Mouse (Mus musculus): ENCODE measurements around the gene Stxbp2.
"Not testable (repeated sequence)": the region's sequence is repeated elsewhere in the genome, so short reads cannot be mapped to it uniquely, and the experiment has no call there.

Stxbp2 gene

DNA sequence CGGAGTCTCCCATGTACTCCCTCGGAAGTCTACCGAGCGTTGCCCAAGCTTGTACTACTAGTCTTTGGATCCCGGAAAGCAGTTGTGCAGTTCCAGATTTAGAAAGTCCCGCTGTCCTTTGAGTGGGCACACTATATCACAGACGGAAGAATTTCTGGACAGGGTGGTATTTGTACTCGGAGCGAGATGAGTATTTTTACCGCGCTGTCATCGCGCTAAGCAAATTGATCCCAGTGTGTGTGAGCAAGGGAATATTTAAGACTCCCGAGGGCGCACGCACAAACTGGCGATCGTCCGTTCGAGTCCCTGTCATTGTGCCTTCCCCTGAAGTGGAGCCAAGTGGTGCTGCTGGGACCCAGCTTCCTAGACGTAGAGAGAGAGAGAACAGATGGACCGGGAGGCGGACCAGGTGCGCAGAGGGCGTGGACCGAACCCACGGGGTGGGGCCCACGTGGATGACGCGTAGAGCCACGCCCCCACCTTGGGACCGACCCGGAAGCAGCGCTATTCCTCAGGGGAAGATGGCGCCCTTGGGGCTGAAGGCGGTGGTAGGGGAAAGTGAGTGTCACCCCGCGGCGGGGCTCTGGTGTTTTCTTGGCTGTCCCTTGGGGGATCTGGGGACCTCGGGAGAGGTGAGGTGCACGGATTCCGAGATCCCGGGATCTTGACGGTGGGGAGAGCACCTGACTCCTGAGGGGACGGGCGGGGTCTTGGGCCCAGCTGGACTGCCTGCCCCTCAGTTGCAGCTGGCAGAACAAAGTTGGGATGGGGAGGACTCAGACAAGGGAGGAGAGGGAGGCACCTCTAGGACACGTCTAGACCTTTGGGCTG is at the start of gene Stxbp2:
Gene Stxbp2 (plus strand): TSS at position 309 of the 831 bp plus-strand sequence.
- in situ Hi-C loops (cut with MboI; ENCODE audit: low pct_unique_long_range_greater_than_20kb in 1 of 2, low sequenced_read_pairs in 2 of 2, unreplicated experiment in 1 of 2): no loop called here

DNA sequence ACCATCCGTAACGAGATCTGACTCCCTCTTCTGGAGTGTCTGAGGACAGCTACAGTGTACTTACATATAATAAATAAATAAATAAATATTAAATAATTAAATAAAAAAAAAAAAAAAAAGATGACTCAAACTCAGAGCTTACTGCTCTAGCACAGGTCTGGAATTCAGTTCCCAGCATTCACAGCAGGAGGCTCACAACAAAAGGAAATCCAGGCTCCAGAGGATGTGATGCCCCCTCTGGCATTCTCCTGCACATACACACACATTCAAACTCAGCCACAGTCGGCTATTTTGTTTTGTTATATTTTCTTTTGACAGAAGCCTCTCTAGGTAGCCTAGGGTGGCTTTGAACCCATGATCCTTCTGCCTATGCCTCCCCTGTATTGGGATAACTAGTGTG is 48.8 kb upstream of the Stxbp2 start:
- in situ Hi-C loops (cut with MboI; ENCODE audit: low pct_unique_long_range_greater_than_20kb in 1 of 2, low sequenced_read_pairs in 2 of 2, unreplicated experiment in 1 of 2): not testable (repeated sequence)

DNA sequence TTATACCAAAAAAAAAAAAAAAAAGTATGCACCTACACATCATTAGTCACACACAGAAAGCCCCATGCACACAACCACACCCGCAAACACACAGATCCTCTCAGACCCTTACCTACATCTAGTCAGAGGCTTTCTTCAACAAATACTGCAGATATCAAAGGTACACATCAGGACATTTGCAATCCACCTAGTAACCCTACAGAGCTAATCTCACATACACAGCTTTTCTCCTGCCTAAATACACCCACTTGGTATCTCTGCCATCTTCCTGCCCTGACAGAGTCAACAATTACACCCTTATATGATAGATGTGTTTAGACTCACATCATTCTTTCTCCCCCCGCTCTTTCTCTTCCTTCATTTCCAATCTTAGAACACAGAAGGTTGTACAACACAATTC is 44.3 kb upstream of the Stxbp2 start:
- in situ Hi-C loops (cut with MboI; ENCODE audit: low pct_unique_long_range_greater_than_20kb in 1 of 2, low sequenced_read_pairs in 2 of 2, unreplicated experiment in 1 of 2): no loop called here

DNA sequence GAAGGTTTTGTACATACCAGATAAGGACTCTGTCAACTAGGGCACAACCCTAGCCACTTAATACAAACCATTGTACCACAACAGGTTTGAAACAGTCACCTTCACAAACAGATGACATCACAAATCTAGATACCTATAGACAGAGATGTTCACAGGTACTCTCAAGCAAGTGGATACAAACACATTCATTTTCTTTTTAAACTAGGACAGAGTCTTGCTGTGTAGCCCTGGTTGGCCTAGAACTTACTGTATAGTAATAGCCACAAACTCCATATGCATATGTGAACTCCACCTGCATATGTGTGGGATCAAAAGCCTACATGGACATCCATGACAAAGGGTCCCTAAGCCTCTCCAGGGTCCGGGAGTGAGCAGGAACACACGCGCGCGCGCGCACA is 43.8 kb upstream of the Stxbp2 start, which contains the start of gene Camsap3:
Gene Camsap3 (plus strand): TSS at position 301 of the 398 bp plus-strand sequence.
- in situ Hi-C loops (cut with MboI; ENCODE audit: low pct_unique_long_range_greater_than_20kb in 1 of 2, low sequenced_read_pairs in 2 of 2, unreplicated experiment in 1 of 2): no loop called here

DNA sequence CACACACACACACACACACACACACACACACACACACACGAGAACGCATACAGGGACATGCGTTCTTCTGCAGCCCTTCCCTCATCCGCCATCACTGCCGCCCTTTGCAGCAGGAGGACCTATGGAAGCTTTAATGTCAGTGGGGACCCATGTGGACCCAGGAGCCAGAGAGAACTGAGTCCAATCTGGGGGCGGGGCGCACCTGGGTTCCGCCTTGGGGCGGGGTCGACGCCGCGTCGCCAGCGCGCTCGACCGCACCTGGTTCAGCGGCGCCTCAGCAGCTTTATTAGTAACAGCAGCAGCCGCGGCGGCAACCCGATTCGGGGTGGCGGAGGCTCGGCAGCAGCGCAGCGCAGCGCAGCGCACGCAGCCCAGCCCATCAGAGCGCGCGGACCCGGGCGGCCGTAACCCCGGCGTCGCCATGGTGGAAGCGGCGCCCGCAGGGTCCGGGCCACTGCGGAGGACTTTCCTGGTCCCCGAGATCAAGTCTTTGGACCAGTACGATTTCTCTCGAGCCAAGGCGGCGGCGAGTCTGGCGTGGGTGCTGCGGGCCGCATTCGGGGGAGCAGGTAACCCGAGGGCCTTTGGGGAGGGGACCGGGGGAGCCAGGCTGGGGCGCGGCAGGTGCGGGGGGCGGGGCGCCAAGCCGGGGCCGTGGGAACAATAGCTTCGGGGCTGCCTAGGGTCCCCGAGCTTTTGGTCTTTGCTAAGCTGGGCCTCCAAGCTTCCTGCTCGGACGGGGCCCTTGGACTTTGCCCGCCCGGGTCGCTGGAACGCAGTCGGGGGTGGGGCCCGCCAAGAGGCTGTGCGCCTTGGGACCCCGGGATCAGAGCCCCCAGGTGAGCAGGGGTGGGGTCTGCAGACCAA is 43.1 kb upstream of the Stxbp2 start:
- in situ Hi-C loops (cut with MboI; ENCODE audit: low pct_unique_long_range_greater_than_20kb in 1 of 2, low sequenced_read_pairs in 2 of 2, unreplicated experiment in 1 of 2): no loop called here

DNA sequence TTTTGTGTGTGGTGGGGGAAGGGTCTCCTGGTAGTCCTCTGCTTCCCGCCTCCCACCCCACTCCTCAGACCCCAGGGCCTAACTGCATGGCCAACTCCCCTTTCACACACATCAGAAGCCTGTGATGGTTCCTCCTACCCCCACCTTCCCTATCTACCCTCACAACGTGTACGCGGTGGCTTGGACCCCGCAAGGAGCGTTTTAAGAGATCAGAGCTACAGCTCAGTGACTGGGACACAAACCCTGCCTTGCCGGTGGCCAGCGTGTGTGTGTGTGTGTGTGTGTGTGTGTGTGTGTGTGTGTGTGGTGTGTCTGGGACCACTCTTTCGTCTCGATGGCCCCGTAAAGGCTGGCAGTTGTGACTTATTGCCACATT is 42.5 kb upstream of the Stxbp2 start:
- in situ Hi-C loops (cut with MboI; ENCODE audit: low pct_unique_long_range_greater_than_20kb in 1 of 2, low sequenced_read_pairs in 2 of 2, unreplicated experiment in 1 of 2): no loop called here

DNA sequence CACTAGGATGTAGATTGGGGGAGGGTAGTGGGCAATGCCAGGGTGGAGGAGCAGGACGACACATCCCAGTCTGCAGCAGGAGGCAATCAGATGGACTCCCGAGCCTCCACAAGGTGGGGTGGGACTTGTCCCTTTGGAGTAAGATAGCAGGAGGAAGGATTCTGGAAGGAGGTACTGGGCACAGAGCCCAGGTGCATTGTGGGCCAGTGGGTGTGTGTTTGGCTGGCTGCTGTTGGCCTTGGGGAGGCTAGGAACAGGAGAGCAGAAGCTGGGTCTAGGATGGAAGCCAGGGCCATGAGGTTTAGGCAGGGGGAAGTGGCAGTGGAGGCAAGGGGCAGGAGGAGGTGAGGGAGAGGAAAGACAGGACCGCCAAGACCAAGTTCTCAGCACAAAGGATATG is 37.3 kb upstream of the Stxbp2 start:
- in situ Hi-C loops (cut with MboI; ENCODE audit: low pct_unique_long_range_greater_than_20kb in 1 of 2, low sequenced_read_pairs in 2 of 2, unreplicated experiment in 1 of 2): no loop called here

DNA sequence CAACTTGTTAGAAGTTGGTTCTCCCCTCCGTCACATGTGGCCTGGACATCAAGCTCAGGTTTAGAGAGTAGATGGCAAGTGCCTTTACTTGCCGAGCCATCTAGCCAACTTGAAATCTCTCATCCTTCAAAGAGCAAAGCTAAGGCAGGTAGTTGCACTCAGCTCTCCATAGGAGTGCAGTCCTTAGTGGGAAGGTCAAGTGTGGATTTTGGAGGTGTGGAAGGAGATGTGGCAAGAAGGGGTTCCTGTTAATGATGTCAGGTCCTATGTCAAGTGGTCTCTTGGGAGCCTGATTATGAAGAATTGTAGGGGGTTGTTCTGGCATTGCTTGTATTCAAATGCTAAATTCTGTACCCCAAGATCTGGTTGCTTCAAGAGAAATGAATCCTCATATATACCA is 36.3 kb upstream of the Stxbp2 start:
- in situ Hi-C loops (cut with MboI; ENCODE audit: low pct_unique_long_range_greater_than_20kb in 1 of 2, low sequenced_read_pairs in 2 of 2, unreplicated experiment in 1 of 2): no loop called here

DNA sequence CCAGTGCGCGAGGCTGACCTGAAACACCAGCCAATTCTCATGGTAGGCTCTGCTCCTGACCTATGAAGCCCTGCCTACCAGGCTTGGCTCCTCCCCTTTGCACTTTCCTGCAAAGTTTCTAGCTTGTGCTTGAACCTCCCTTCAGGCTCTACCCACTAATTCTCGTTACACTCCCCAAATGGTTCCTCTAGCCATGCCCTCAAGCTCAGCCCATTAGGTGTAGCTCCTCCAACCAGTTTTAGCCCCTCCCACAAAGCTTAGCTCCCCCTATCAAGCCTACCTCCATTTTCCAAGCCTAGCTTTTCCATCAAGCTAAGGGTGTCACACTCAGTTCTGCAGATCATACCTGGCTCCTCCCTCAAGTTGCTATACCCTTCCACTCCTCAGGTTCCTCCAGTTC is 32.7 kb upstream of the Stxbp2 start:
- in situ Hi-C loops (cut with MboI; ENCODE audit: low pct_unique_long_range_greater_than_20kb in 1 of 2, low sequenced_read_pairs in 2 of 2, unreplicated experiment in 1 of 2): no loop called here

DNA sequence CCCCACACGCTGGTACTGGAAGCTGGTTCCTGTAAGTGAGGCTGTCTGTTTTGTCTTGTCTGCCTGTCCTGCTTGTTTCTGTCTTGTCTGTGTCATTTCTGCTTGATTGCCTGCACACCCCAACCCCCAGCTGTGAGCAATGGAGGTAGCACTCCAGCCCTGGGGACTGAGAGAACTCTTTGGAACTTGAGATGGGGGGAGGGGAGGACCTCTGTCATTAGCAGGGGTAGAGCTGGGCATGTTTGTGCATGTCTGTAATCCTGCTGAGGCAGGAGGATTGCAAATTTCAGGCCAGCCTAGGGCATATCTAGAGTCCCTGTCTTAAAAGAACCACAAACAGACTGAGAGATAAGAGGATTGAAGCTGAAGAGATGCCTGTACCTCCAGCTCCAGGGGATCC is 31.5 kb upstream of the Stxbp2 start:
- in situ Hi-C loops (cut with MboI; ENCODE audit: low pct_unique_long_range_greater_than_20kb in 1 of 2, low sequenced_read_pairs in 2 of 2, unreplicated experiment in 1 of 2): no loop called here

DNA sequence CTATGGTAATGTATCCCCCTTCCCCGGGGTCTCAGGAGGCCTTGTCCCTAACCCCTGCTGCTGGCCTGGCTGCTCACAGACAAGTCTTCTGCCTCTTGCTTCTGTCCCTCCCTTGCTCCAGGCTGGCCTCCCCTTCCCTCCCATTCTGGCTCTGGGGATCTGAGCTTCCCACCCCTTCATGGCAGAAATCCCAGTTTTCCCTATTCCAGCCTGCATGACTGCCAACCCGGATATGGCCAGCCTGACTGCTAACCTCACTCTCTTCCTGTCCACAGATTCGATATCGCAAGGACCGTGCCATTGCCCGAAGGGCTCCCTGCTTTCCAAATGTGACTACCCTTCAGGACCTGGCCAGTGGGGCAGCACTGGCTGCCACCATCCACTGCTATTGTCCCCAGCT is 30.4 kb upstream of the Stxbp2 start:
- in situ Hi-C loops (cut with MboI; ENCODE audit: low pct_unique_long_range_greater_than_20kb in 1 of 2, low sequenced_read_pairs in 2 of 2, unreplicated experiment in 1 of 2): no loop called here

DNA sequence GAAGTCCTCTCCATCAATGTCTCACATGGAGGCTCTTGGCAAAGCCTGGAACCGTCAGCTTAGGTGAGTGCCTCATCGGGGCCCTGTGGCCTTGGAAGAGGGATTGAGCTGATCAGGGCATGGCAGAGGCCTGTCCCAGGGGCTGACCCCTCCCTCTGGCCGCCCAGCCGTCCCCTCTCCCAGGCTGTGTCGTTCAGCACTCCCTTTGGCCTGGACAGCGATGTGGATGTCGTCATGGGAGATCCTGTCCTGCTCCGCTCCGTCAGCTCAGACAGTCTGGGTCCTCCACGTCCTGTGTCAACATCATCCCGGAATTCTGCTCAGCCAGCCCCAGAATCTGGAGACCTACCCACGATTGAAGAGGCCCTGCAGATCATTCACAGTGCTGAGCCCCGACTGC is 27.3 kb upstream of the Stxbp2 start:
- in situ Hi-C loops (cut with MboI; ENCODE audit: low pct_unique_long_range_greater_than_20kb in 1 of 2, low sequenced_read_pairs in 2 of 2, unreplicated experiment in 1 of 2): no loop called here

DNA sequence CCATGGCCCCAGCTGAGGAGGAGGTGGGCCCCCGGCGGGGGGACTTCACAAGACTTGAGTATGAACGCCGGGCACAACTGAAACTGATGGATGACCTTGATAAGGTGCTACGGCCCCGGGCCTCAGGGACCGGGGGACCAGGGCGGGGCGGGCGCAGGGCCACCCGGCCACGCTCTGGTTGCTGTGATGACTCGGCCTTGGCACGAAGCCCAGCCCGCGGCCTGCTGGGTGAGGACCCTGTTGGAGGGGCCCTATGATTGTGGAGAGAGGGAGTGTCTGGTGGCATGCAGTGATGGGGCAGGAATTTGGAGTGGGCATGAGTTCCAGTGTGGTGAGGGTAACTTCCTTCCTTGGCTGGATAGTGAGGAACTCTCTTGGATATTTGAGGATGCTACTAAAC is 24.2 kb upstream of the Stxbp2 start:
- in situ Hi-C loops (cut with MboI; ENCODE audit: low pct_unique_long_range_greater_than_20kb in 1 of 2, low sequenced_read_pairs in 2 of 2, unreplicated experiment in 1 of 2): no loop called here

DNA sequence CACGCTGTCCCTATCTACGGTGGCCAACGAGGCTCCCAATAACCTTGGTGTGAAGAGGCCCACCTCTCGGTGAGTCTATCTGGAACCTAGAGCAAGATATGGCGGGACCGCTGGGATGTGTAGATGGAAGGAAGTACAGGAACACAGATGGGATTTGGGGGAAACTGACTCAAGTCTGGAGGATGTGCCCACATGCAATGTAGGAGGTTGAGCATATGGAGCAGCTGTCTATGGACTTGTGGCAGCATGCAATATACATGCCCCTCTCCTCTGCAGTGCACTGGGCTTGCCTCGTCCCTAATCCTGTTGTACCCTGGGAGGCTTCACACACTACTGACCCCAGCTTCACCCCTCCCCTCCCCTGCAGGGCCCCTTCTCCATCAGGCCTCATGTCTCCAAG is 22.9 kb upstream of the Stxbp2 start:
- in situ Hi-C loops (cut with MboI; ENCODE audit: low pct_unique_long_range_greater_than_20kb in 1 of 2, low sequenced_read_pairs in 2 of 2, unreplicated experiment in 1 of 2): no loop called here

DNA sequence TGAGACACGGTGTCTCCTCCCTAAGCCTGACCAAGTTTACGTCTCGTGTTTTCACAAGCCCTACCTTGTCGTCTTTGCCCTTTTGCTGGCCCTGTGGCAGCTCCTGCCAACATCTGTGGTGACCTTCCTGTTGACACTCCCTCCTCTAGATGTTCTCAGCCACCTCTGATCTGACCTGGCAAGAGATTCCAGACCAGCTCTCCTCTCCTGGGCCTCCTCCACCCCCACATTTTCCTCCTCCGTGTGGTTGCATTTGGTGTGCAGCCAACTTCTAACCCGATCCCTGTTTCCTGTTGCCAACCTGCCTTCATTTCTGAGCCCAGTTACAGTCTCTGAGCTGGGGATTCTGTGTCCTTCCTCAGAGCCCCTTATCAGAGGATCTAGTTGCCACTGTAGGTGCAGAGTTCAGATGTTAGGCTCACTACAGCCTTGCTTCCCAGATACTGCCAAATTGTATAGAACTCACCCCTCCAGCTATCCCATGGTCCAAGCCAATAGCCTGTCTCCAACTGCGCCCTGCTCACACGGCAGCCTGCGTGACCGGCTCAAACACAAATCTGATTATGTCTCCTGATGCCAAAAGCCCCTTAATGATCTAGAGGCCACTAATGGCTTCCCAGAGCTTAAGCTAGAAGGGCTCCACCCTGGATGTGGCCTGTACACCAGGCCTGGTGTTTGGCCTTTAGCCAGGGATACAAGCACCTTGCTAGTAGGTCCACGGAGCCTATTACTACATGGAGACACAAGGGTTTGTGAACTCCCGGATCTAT is 21.5 kb upstream of the Stxbp2 start:
- in situ Hi-C loops (cut with MboI; ENCODE audit: low pct_unique_long_range_greater_than_20kb in 1 of 2, low sequenced_read_pairs in 2 of 2, unreplicated experiment in 1 of 2): no loop called here

DNA sequence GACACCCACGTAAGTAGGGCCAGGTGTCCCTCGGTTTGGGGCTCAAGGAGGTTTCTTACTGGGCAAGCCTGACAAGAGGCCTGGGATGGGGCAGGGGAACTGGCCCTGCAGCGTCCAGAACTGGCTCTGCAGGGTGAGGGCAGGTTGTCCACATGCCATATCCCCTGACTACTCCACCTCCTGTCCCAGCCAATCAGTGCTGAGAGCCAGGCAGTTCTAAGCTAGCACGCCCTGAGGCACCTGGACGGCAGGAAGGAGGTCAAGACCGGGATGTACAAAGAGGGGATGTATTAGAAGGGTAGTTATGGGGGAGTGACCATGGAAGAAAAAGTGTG is 21.0 kb upstream of the Stxbp2 start:
- in situ Hi-C loops (cut with MboI; ENCODE audit: low pct_unique_long_range_greater_than_20kb in 1 of 2, low sequenced_read_pairs in 2 of 2, unreplicated experiment in 1 of 2): no loop called here

DNA sequence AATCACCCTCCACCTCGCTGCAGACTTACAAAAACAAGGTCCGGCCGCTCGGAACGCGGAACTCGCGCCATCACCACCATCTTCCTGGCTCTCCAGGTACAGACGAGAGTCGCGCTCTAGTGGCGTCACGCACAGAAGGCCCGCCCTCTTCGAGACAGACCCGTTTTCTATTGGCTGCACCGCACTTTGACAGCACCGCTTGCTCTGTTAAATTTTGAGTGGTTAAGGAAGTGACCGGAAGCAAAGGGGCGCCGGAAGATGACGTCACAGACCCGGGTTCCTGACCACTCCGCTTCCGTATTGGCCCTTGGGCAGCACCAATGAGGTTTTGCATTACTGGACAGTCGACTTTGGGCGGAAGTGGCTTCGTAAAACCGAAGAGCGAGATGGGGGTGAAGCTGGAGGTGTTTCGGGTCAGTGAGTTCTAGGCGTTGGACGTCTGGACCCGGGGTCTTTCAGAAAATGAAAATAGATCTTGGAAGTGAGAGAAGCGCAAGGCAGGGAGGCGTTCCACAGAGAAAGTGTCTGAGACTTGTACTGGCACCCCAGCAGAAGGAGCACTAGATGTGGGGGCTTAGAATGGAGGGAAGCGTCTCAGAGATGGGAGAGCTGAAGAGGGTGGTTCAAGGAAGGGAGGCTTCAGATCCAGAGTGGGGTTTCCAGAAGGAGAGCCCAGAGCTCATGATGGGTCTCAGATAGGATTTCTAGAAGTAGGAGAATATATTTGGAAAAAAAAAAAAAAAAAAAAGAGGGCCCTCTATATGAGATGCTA is 9.4 kb upstream of the Stxbp2 start, which contains the start of the genes Xab2 and Pet100:
Gene Xab2 (minus strand): TSS at position 118 of the 772 bp plus-strand sequence.
Gene Pet100 (plus strand): TSS at position 350 of the 772 bp plus-strand sequence.
- in situ Hi-C loops (cut with MboI; ENCODE audit: low pct_unique_long_range_greater_than_20kb in 1 of 2, low sequenced_read_pairs in 2 of 2, unreplicated experiment in 1 of 2): no loop called here

DNA sequence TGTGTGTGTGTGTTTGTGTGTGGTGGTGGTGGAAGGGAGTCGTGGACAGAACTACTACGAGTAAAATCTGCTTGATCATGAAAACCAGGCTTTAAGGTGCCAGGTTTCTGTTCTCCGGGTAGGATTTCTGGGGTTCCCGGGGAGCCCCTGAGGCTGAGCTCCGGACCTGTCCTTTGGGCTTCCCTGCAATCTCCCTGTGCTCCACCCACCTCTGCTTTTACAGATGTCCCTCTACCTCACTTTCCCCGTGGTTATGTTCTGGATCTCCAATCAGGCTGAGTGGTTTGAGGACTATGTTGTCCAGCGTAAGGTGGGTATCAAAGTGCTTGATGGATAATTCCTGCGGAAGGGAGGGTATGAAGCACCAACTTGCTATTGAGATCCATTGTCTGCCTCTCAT is 8.6 kb upstream of the Stxbp2 start:
- in situ Hi-C loops (cut with MboI; ENCODE audit: low pct_unique_long_range_greater_than_20kb in 1 of 2, low sequenced_read_pairs in 2 of 2, unreplicated experiment in 1 of 2): no loop called here

All from mouse embryonic stem cell (cell line).